Mouse (Mus musculus) frontal cortex, postnatal 36 days (tissue): ENCODE results near the gene Olfr561.

ENCODE experiments used
- DNase-seq, 2 experiments: peaks; one replicate each; pipeline ENCODE4 v3.0.0; 2022; ENCODE audit warnings: low spot score in 2 of 2

Gene Olfr561

GRCm38 (mm10) chr7:102770921-102771320, at the start of gene Olfr561:
Gene Olfr561, plus strand, starts transcription at chr7:102771221.
- DNase-seq = no peak

- no peak for DNase-seq
Observed at GRCm38 (mm10) chr7:102727391-102727790, 43.6 kb upstream of the Olfr561 start, which contains the start of gene Olfr559. Gene Olfr559, minus strand, starts transcription at chr7:102727491.

- DNase-seq = no peak
Observed at GRCm38 (mm10) chr7:102733793-102734192, 37.2 kb upstream of the Olfr561 start.

GRCm38 (mm10) chr7:102737705-102738104, 33.3 kb upstream of the Olfr561 start:
- no peak for DNase-seq

- DNase-seq = no peak
Observed at GRCm38 (mm10) chr7:102752086-102752485, 18.9 kb upstream of the Olfr561 start.

GRCm38 (mm10) chr7:102759266-102759665, 11.8 kb upstream of the Olfr561 start, which contains the start of the genes Olfr560 and Olfr78:
Gene Olfr560, minus strand, starts transcription at chr7:102759366.
Gene Olfr78, minus strand, starts transcription at chr7:102759471.
- DNase-seq = no peak

- no peak for DNase-seq
Observed at GRCm38 (mm10) chr7:102803180-102803579, 32.2 kb downstream of the Olfr561 start, which contains the start of gene Olfr564. Gene Olfr564, plus strand, starts transcription at chr7:102803480.
